Mouse (Mus musculus) Patski (cell line): ENCODE results near the gene Gm21650. TPM values are rescaled to one million over a fixed set of nuclear protein-coding genes. Genes with fewer than 3 reads are reported as not detected.
"Not testable (repeated sequence)": the region's sequence is repeated elsewhere in the genome, so short reads cannot be mapped to it uniquely, and the experiment has no call there.

Experiments
- ATAC-seq: fragments of 100-300 bp; one replicate; pipeline ENCODE4 v1.8.0; 2021
- CTCF ChIA-PET: fragments of 350-600 bp; sonication (Branson Sonifier 250); formaldehyde crosslinking; loops from one replicate; lab custom pipeline; 2022; ENCODE audit warnings: inconsistent platforms; lab: Charles Lee
- POLR2A ChIA-PET: fragments of 350-600 bp; sonication (Branson Sonifier 250); formaldehyde crosslinking; loops from one replicate; lab custom pipeline; 2022; ENCODE audit warnings: antibody characterized with exemption, inconsistent platforms; lab: Charles Lee
- DNase-seq: peaks from one replicate; pipeline ENCODE4 v3.0.0-alpha.2; 2011; ENCODE audit warnings: low read depth, low spot score
- H3K27me3 ChIP-seq: fragments of 371-371 bp; one replicate; pipeline ENCODE4 v1.5.1; 2021
- in situ Hi-C: fragments of 300-500 bp; cut with MboI; formaldehyde crosslinking; loops from 3 replicates; pipeline ENCODE4 v1.11.1; 2018; ENCODE audit warnings: low pct_unique_long_range_greater_than_20kb, mixed read lengths
- polyA plus RNA-seq: library from polyadenylated mRNA; unstranded; gene quantifications from one replicate; pipeline ENCODE4 v1.2.3, GENCODE M21; 2021

Gene Gm21650
- not detected for polyA plus RNA-seq

GRCm38 (mm10) chrY:77692508-77692907 lies at the start of gene Gm21650:
Gm21650 (plus strand) TSS chrY:77692808.
- CTCF ChIA-PET, ATAC-seq, H3K27me3 ChIP-seq, in situ Hi-C loops, POLR2A ChIA-PET, DNase-seq: not testable (repeated sequence)
